Mouse (Mus musculus): ENCODE measurements around the gene Sobp.

Sobp gene

DNA sequence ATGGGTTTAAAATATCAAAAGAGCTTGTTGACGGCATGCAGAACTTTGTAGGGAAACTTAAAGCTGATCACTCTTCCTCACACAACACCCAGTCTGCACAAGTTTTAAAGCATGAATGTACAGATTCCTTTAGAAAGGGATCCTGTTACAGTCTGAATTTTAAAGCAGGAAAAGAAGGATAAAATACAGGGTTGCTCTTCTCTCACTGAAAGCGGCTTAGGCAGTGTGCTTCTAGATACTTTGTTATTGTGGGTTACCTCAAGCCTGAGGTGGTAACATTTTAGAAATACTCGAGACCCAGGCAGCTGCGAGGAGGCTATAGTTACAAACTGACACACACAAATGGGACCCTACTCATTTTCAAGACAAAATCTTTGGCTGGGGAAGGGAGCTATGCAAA is 160.0 kb downstream of the Sobp start:
- no peak for TF ChIP-seq POU5F1 (IDR thresholded peaks at IDR 0.05; ENCODE audit: borderline replicate concordance, low read length)
- no peak for TF ChIP-seq CTCF (conservative IDR thresholded peaks at IDR 0.05; ENCODE audit: low read length)
- no peaks in the 10 kb centered on the region for H3K36me3 ChIP-seq (ENCODE audit: insufficient read depth, low read length)
- no peaks in the 10 kb centered on the region for H3K9me3 ChIP-seq (ENCODE audit: low read length)
- no peaks in the 10 kb centered on the region for H3K4me1 ChIP-seq (replicated peaks; ENCODE audit: low read depth, low read length)
- no peak overlapping the region for H3K4me3 ChIP-seq (replicated peaks; ENCODE audit: low read length)
- peaks cover 87% of the 10 kb centered on the region for H3K27me3 ChIP-seq (ENCODE audit: insufficient read depth, low read length)

DNA sequence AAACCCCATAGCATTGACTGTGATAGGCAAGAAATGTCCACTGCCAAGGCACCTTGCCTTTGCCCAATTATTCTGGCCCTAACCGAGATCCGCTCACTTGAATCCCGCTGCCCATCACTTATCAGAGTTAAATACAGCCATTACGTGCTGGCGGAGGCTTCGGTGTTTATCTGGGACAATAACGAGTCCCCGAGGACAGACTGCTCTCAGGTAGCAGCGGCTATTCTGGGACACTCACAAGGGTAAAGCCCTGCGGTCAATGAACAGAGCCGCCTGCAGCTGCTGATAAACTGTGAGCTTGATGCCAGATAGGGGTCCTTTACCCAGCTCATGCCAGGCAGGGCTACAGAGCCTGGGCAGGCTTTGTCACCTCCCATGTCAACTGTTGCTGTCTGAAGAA is 166.2 kb downstream of the Sobp start:
- peak overlapping the region; percentile 17; the same call in 1 of the 2 replicates for H3K4me3 ChIP-seq (replicated peaks; ENCODE audit: low read length)
- no peaks in the 10 kb centered on the region for H3K36me3 ChIP-seq (ENCODE audit: insufficient read depth, low read length)
- no peak for TF ChIP-seq NANOG (IDR thresholded peaks at IDR 0.05; ENCODE audit: borderline replicate concordance, low read length)
- no peaks in the 10 kb centered on the region for H3K9me3 ChIP-seq (ENCODE audit: low read length)
- peaks cover 29% of the 10 kb centered on the region for H3K4me1 ChIP-seq (replicated peaks; ENCODE audit: low read depth, low read length)
- H3K27me3 ChIP-seq (ENCODE audit: insufficient read depth, low read length), result peaks cover 76% of the 10 kb centered on the region

DNA sequence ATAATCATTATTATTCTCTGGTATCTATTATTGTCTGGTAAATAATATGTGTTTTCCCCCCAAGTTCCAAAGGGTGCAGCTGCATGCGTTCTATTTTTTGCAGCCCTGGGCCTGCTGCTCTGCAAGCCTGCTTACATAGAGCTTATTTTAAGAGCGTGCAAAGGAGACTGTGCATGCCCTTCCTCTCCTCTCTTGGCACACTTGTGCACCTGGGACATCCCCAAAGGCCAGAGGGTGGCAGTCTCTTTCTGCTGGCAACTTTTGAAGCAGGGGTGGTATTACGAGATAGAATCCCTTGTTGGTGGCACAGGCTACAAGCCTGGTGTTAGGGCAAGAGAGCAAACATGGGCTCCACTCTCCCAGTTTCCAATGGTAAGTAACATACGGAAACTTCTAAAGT is 167.8 kb downstream of the Sobp start:
- no peak overlapping the region for H3K4me3 ChIP-seq (replicated peaks; ENCODE audit: low read length)
- peaks cover 65% of the 10 kb centered on the region for H3K27me3 ChIP-seq (ENCODE audit: insufficient read depth, low read length)
- H3K9me3 ChIP-seq (ENCODE audit: low read length), result no peaks in the 10 kb centered on the region
- TF ChIP-seq NANOG (IDR thresholded peaks at IDR 0.05; ENCODE audit: borderline replicate concordance, low read length) (no peak), POU5F1 (IDR thresholded peaks at IDR 0.05; ENCODE audit: borderline replicate concordance, low read length) (no peak), CTCF (conservative IDR thresholded peaks at IDR 0.05; ENCODE audit: low read length) (no peak; the same call in 1 of the 2 replicates)
- H3K36me3 ChIP-seq (ENCODE audit: insufficient read depth, low read length), result no peaks in the 10 kb centered on the region
- H3K4me1 ChIP-seq (replicated peaks; ENCODE audit: low read depth, low read length), result peaks cover 42% of the 10 kb centered on the region

GRCm38 (mm10) chr10:43005677-43006076 is 168.7 kb downstream of the Sobp start:
- TF ChIP-seq POU5F1 (IDR thresholded peaks at IDR 0.05; ENCODE audit: borderline replicate concordance, low read length) (no peak), CTCF (conservative IDR thresholded peaks at IDR 0.05; ENCODE audit: low read length) (no peak), NANOG (IDR thresholded peaks at IDR 0.05; ENCODE audit: borderline replicate concordance, low read length) (no peak)
- H3K27me3 ChIP-seq (ENCODE audit: insufficient read depth, low read length), result peaks cover 65% of the 10 kb centered on the region
- H3K4me1 ChIP-seq (replicated peaks; ENCODE audit: low read depth, low read length), result peaks cover 49% of the 10 kb centered on the region
- no peaks in the 10 kb centered on the region for H3K9me3 ChIP-seq (ENCODE audit: low read length)
- H3K4me3 ChIP-seq (replicated peaks; ENCODE audit: low read length), result no peak overlapping the region
- no peaks in the 10 kb centered on the region for H3K36me3 ChIP-seq (ENCODE audit: insufficient read depth, low read length)

DNA sequence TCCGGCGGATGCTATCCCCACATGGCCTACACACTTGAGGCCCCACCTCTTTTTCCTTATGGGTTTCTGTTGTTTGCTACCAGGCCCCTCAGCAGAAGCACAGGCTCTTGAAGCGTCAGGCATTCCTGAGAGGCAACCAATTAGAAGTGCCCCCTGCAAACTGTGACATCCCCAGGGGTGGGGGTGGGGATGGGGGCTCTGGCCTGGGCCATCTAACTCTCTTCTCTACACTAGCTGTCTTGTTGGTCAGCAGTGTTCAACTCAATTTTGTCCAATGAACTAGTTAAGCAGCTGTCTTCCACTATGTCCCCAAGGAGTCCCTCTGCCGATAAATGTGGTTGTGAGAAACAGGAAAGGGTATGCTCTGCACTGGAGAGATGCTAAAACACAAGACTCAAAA is 169.3 kb downstream of the Sobp start:
- peaks cover 66% of the 10 kb centered on the region for H3K27me3 ChIP-seq (ENCODE audit: insufficient read depth, low read length)
- H3K9me3 ChIP-seq (ENCODE audit: low read length), result no peaks in the 10 kb centered on the region
- H3K4me3 ChIP-seq (replicated peaks; ENCODE audit: low read length), result no peak overlapping the region
- no peaks in the 10 kb centered on the region for H3K36me3 ChIP-seq (ENCODE audit: insufficient read depth, low read length)
- H3K4me1 ChIP-seq (replicated peaks; ENCODE audit: low read depth, low read length), result peaks cover 49% of the 10 kb centered on the region
- TF ChIP-seq NANOG (IDR thresholded peaks at IDR 0.05; ENCODE audit: borderline replicate concordance, low read length) (no peak), CTCF (conservative IDR thresholded peaks at IDR 0.05; ENCODE audit: low read length) (no peak), POU5F1 (IDR thresholded peaks at IDR 0.05; ENCODE audit: borderline replicate concordance, low read length) (no peak)

DNA sequence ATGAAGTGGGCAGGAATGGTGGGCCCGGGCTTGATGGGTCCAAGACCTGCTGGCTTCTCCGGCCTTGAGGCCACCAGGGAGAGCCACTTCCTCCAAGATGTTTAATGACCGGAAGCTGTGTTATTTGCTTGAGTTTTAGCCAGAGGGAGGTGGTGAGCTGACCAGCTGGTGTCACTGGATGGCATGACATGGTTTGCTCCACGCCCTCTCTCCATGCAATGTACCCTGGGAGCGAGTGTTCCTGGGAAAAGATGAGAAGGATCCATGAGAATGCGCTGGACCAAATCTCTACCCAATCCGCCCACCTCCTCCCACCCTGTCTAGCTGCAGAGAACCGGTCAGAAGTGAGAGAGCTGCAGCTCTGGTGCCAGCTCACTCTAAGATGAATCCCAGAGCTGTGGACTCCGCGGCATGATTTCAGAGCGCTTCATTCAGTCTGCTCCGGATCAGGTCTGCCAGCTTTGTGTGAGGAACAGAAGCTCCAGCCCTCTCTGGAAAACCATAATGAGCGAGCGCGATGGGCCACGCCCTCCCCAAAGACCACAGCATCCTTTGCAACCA is 170.1 kb downstream of the Sobp start:
- TF ChIP-seq NANOG (IDR thresholded peaks at IDR 0.05; ENCODE audit: borderline replicate concordance, low read length), result no peak
- no peak for TF ChIP-seq CTCF (conservative IDR thresholded peaks at IDR 0.05; ENCODE audit: low read length)
- Histone ChIP-seq H3K4me3 (replicated peaks; ENCODE audit: low read length) (peak overlapping the region; percentile 13; the same call in 1 of the 2 replicates), H3K36me3 (ENCODE audit: insufficient read depth, low read length) (no peaks in the 10 kb centered on the region), H3K4me1 (replicated peaks; ENCODE audit: low read depth, low read length) (peaks cover 49% of the 10 kb centered on the region), H3K9me3 (ENCODE audit: low read length) (no peaks in the 10 kb centered on the region), H3K27me3 (ENCODE audit: insufficient read depth, low read length) (peaks cover 69% of the 10 kb centered on the region)

- TF ChIP-seq POU5F1 (IDR thresholded peaks at IDR 0.05; ENCODE audit: borderline replicate concordance, low read length) (no peak), CTCF (conservative IDR thresholded peaks at IDR 0.05; ENCODE audit: low read length) (no peak), NANOG (IDR thresholded peaks at IDR 0.05; ENCODE audit: borderline replicate concordance, low read length) (no peak)
- Histone ChIP-seq H3K4me3 (replicated peaks; ENCODE audit: low read length) (no peak overlapping the region), H3K4me1 (replicated peaks; ENCODE audit: low read depth, low read length) (peaks cover 49% of the 10 kb centered on the region)
These were observed 170.9 kb downstream of the Sobp start for GRCm38 (mm10) chr10:43003466-43003757.

GRCm38 (mm10) chr10:43002721-43003465 is 171.4 kb downstream of the Sobp start:
- peak overlapping the region; percentile 63 for H3K4me3 ChIP-seq (replicated peaks; ENCODE audit: low read length)
- TF ChIP-seq CTCF (conservative IDR thresholded peaks at IDR 0.05; ENCODE audit: low read length) (no peak), POU5F1 (IDR thresholded peaks at IDR 0.05; ENCODE audit: borderline replicate concordance, low read length) (no peak), NANOG (IDR thresholded peaks at IDR 0.05; ENCODE audit: borderline replicate concordance, low read length) (no peak)
- H3K27me3 ChIP-seq (ENCODE audit: insufficient read depth, low read length), result peaks cover 65% of the 10 kb centered on the region
- H3K9me3 ChIP-seq (ENCODE audit: low read length), result no peaks in the 10 kb centered on the region
- H3K4me1 ChIP-seq (replicated peaks; ENCODE audit: low read depth, low read length), result peaks cover 49% of the 10 kb centered on the region
- no peaks in the 10 kb centered on the region for H3K36me3 ChIP-seq (ENCODE audit: insufficient read depth, low read length)

More at GRCm38 (mm10) chr10:43003466-43003757, 170.9 kb downstream of the Sobp start:
- H3K27me3 ChIP-seq (ENCODE audit: insufficient read depth, low read length), result peaks cover 68% of the 10 kb centered on the region
- H3K9me3 ChIP-seq (ENCODE audit: low read length), result no peaks in the 10 kb centered on the region
- H3K36me3 ChIP-seq (ENCODE audit: insufficient read depth, low read length), result no peaks in the 10 kb centered on the region
